Mouse (Mus musculus) MEL (cell line): ENCODE measurements around the gene Eif4b. TPM values are rescaled to one million over a fixed set of nuclear protein-coding genes. Genes with fewer than 3 reads are reported as not detected.
A peak's percentile ranks its signal among the peaks of the same experiment; 100 is the strongest.
"Not testable (repeated sequence)": the region's sequence is repeated elsewhere in the genome, so short reads cannot be mapped to it uniquely, and the experiment has no call there.

Experiments used
- DNase-seq: peaks from one replicate; pipeline ENCODE4 v3.0.0; 2011; ENCODE audit warnings: low read depth, low spot score
- H3K27ac ChIP-seq: 2 replicates; pipeline ENCODE4 v1.5.1; 2012; ENCODE audit warnings: low read depth, mild to moderate bottlenecking, control low read depth, low read length, moderate library complexity; ENCODE audit not compliant: control insufficient read depth
- H3K27me3 ChIP-seq, 2 experiments: fragments of 150-350 bp in 1 of 2; sonication (generic) in 1 of 2; 2 replicates each; pipeline ENCODE4 v1.6.1; 2012; ENCODE audit warnings: low read length in 2 of 2, mild to moderate bottlenecking in 2 of 2, improper control_type of control experiment in 1 of 2, moderate library complexity in 1 of 2; ENCODE audit not compliant: insufficient read depth in 2 of 2, control insufficient read depth in 1 of 2
- H3K36me3 ChIP-seq, 2 experiments: 2 replicates each; pipeline ENCODE4 v1.6.1; 2012 to 2014; ENCODE audit warnings: low read length in 2 of 2, improper control_type of control experiment in 1 of 2, inconsistent platforms in 1 of 2, mild to moderate bottlenecking in 1 of 2; ENCODE audit not compliant: insufficient read depth in 2 of 2, control insufficient read depth in 1 of 2
- H3K4me1 ChIP-seq, 2 experiments: fragments of 150-350 bp in 1 of 2; sonication (generic) in 1 of 2; 2 replicates each; pipeline ENCODE4 v1.6.1; 2012; ENCODE audit warnings: low read length in 2 of 2, improper control_type of control experiment in 1 of 2, mild to moderate bottlenecking in 1 of 2; ENCODE audit not compliant: insufficient read depth in 2 of 2, control insufficient read depth in 1 of 2
- H3K4me3 ChIP-seq, 2 experiments: fragments of 150-350 bp in 1 of 2; sonication (generic) in 1 of 2; 2 replicates each; pipeline ENCODE4 v1.5.1; 2012; ENCODE audit warnings: low read depth in 2 of 2, low read length in 2 of 2, mild to moderate bottlenecking in 2 of 2, moderate library complexity in 2 of 2, control low read depth in 1 of 2, improper control_type of control experiment in 1 of 2; ENCODE audit not compliant: control insufficient read depth in 1 of 2, insufficient read depth in 1 of 2
- H3K79me2 ChIP-seq: 2 replicates; pipeline ENCODE4 v1.6.1; 2012; ENCODE audit warnings: mild to moderate bottlenecking, low read length, moderate library complexity; ENCODE audit not compliant: control insufficient read depth, poor library complexity, insufficient read depth
- H3K9ac ChIP-seq: 2 replicates; pipeline ENCODE4 v1.6.1; 2012; ENCODE audit warnings: low read depth, mild to moderate bottlenecking, control low read depth, low read length, moderate library complexity; ENCODE audit not compliant: control insufficient read depth, poor library complexity, severe bottlenecking
- H3K9me3 ChIP-seq: fragments of 150-350 bp; sonication (generic); replicated peaks from 2 replicates; pipeline ENCODE4 v1.6.1; 2012; ENCODE audit warnings: mild to moderate bottlenecking, low read length, improper control_type of control experiment, moderate library complexity; ENCODE audit not compliant: insufficient read depth
- CHD1 ChIP-seq: IDR thresholded peaks from 2 replicates; pipeline ENCODE4 v1.6.1; 2012; ENCODE audit warnings: low read depth, mild to moderate bottlenecking, inconsistent platforms, low read length, improper control_type of control experiment
- CHD2 ChIP-seq: IDR thresholded peaks from 2 replicates; pipeline ENCODE4 v1.6.1; 2011; ENCODE audit warnings: low read length, improper control_type of control experiment
- CTCF ChIP-seq, 3 experiments: IDR thresholded peaks in 2 of 3; conservative IDR thresholded peaks in 1 of 3; 2 replicates each; pipeline ENCODE4 v1.5.1; 2011 to 2012; ENCODE audit warnings: low read length in 3 of 3, low read depth in 2 of 3, mild to moderate bottlenecking in 2 of 3, improper control_type of control experiment in 1 of 3, inconsistent platforms in 1 of 3, mixed read lengths in 1 of 3, moderate library complexity in 1 of 3; ENCODE audit not compliant: control insufficient read depth in 1 of 3, insufficient read depth in 1 of 3, poor library complexity in 1 of 3, severe bottlenecking in 1 of 3
- ELF1 ChIP-seq: IDR thresholded peaks from 2 replicates; pipeline ENCODE4 v1.6.1; 2014; ENCODE audit warnings: low read depth, mild to moderate bottlenecking, inconsistent platforms, low read length, improper control_type of control experiment, moderate library complexity
- EP300 ChIP-seq, 2 experiments: IDR thresholded peaks; 2 replicates each; pipeline ENCODE4 v1.6.1; 2011; ENCODE audit warnings: improper control_type of control experiment in 2 of 2, low read length in 2 of 2, low read depth in 1 of 2, mild to moderate bottlenecking in 1 of 2
- ETS1 ChIP-seq: IDR thresholded peaks from 2 replicates; pipeline ENCODE4 v1.6.1; 2012; ENCODE audit warnings: low read depth, mild to moderate bottlenecking, inconsistent platforms, low read length, improper control_type of control experiment, moderate library complexity
- MAFK ChIP-seq: IDR thresholded peaks from 2 replicates; pipeline ENCODE4 v1.6.1; 2011; ENCODE audit warnings: low read depth, mild to moderate bottlenecking, low read length, improper control_type of control experiment, borderline replicate concordance
- MAX ChIP-seq: IDR thresholded peaks from 2 replicates; pipeline ENCODE4 v1.6.1; 2011; ENCODE audit warnings: low read length, improper control_type of control experiment
- MAZ ChIP-seq: IDR thresholded peaks from 2 replicates; pipeline ENCODE4 v1.6.1; 2012; ENCODE audit warnings: low read depth, mild to moderate bottlenecking, inconsistent platforms, low read length, improper control_type of control experiment
- MXI1 ChIP-seq: IDR thresholded peaks from 2 replicates; pipeline ENCODE4 v1.6.1; 2011; ENCODE audit warnings: mild to moderate bottlenecking, low read depth, low read length, improper control_type of control experiment
- MYB ChIP-seq: IDR thresholded peaks from 2 replicates; pipeline ENCODE4 v1.6.1; 2011; ENCODE audit warnings: mild to moderate bottlenecking, low read depth, low read length, improper control_type of control experiment
- NELFE ChIP-seq: IDR thresholded peaks from 2 replicates; pipeline ENCODE4 v1.6.1; 2011; ENCODE audit warnings: low read depth, low read length, improper control_type of control experiment
- NRF1 ChIP-seq: IDR thresholded peaks from 2 replicates; pipeline ENCODE4 v1.6.1; 2014; ENCODE audit warnings: low read depth, mild to moderate bottlenecking, inconsistent platforms, low read length, improper control_type of control experiment, moderate library complexity; ENCODE audit not compliant: poor library complexity, insufficient read depth, severe bottlenecking
- POLR2A ChIP-seq, 2 experiments: IDR thresholded peaks; 2 replicates each; pipeline ENCODE4 v1.6.1; 2011 to 2012; ENCODE audit warnings: low read length in 2 of 2, mild to moderate bottlenecking in 2 of 2, control low read depth in 1 of 2, improper control_type of control experiment in 1 of 2, low read depth in 1 of 2, moderate library complexity in 1 of 2; ENCODE audit not compliant: control insufficient read depth in 1 of 2, insufficient read depth in 1 of 2, poor library complexity in 1 of 2
- POLR2AphosphoS2 ChIP-seq: IDR thresholded peaks from 2 replicates; pipeline ENCODE4 v1.6.1; 2011; ENCODE audit warnings: low read length, improper control_type of control experiment
- RAD21 ChIP-seq: IDR thresholded peaks from 2 replicates; pipeline ENCODE4 v1.6.1; 2011; ENCODE audit warnings: mild to moderate bottlenecking, low read depth, low read length, improper control_type of control experiment
- SMC3 ChIP-seq: IDR thresholded peaks from 2 replicates; pipeline ENCODE4 v1.6.1; 2011; ENCODE audit warnings: low read depth, low read length, improper control_type of control experiment
- TAL1 ChIP-seq: IDR thresholded peaks from 2 replicates; pipeline ENCODE4 v1.6.1; 2012; ENCODE audit warnings: mild to moderate bottlenecking, inconsistent platforms, low read length, moderate library complexity, mixed read lengths
- TBP ChIP-seq: IDR thresholded peaks from 2 replicates; pipeline ENCODE4 v1.8.0; 2011; ENCODE audit warnings: low read depth, low read length, improper control_type of control experiment
- TCF12 ChIP-seq: IDR thresholded peaks from 2 replicates; pipeline ENCODE4 v1.6.1; 2014; ENCODE audit warnings: low read depth, mild to moderate bottlenecking, inconsistent platforms, low read length, improper control_type of control experiment, moderate library complexity
- UBTF ChIP-seq: IDR thresholded peaks from 2 replicates; pipeline ENCODE4 v1.6.1; 2012; ENCODE audit warnings: low read depth, mild to moderate bottlenecking, inconsistent platforms, low read length, improper control_type of control experiment, moderate library complexity, borderline replicate concordance; ENCODE audit not compliant: insufficient read depth
- USF1 ChIP-seq: IDR thresholded peaks from 2 replicates; pipeline ENCODE4 v1.6.1; 2014; ENCODE audit warnings: low read depth, mild to moderate bottlenecking, inconsistent platforms, low read length, improper control_type of control experiment, moderate library complexity
- ZKSCAN1 ChIP-seq: IDR thresholded peaks from 2 replicates; pipeline ENCODE4 v1.6.1; 2012; ENCODE audit warnings: low read depth, mild to moderate bottlenecking, inconsistent platforms, low read length, improper control_type of control experiment, moderate library complexity
- ZMIZ1 ChIP-seq: IDR thresholded peaks from 2 replicates; pipeline ENCODE4 v1.6.1; 2012; ENCODE audit warnings: low read depth, mild to moderate bottlenecking, inconsistent platforms, low read length, improper control_type of control experiment, moderate library complexity
- ZNF384 ChIP-seq: IDR thresholded peaks from 2 replicates; pipeline ENCODE4 v1.6.1; 2012; ENCODE audit warnings: low read depth, mild to moderate bottlenecking, inconsistent platforms, low read length, improper control_type of control experiment
- polyA plus RNA-seq, 2 experiments: library from polyadenylated mRNA; stranded (reverse) in 1 of 2; unstranded in 1 of 2; fragments of >175 nt in 1 of 2; fragments of >200 nt in 1 of 2; gene quantifications; 2 replicates each; pipeline versions ENCODE4 v1.2.1 to v1.2.4; 2012; ENCODE audit warnings: low replicate concordance in 2 of 2, low read depth in 1 of 2; ENCODE audit not compliant: insufficient read length in 2 of 2, insufficient read depth in 1 of 2, missing spikeins in 1 of 2
- total RNA-seq: library from RNA; depleted of rRNA; stranded (reverse); fragments of 300-350 nt; gene quantifications from 2 replicates; pipeline ENCODE4 v1.2.3, GENCODE M21; 2012

Gene Eif4b
- total and polyA plus RNA-seq, 3 experiments = 464 to 790 (median 561) TPM

DNA sequence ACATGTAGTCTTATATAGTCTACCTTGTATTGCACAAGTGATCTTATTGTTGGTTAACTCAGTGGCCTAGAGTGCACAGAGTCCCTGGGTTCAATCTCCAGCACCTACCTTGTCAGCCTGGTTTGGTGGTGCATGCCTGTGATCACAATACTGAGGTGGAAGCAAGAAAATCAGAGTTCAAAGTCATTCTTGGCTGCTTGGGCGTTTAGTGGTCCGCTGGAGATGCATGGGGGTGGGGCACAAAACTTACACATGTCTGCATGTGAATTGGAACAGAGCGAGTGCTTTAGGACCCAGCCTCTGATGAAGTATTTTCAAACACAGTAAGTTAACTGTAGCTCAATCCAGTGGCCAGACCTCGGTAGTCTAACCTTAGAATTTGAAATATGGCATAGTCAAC lies 5.6 kb downstream of the Eif4b start:
- peak overlapping the region; percentile 22; the same call in 1 of the 2 replicates for H3K9ac ChIP-seq
- H3K27ac ChIP-seq = 0 out of 2 replicates have a peak overlapping the region, but pooled peaks have one; percentile 17
- H3K4me1 ChIP-seq = peaks cover 7 to 17% of the 10 kb centered on the region in 2 experiments
- no peak overlapping the region for H3K4me3 ChIP-seq
- H3K27me3 ChIP-seq = no peaks in the 10 kb centered on the region
- H3K79me2 ChIP-seq = peaks cover 81% of the 10 kb centered on the region
- H3K36me3 ChIP-seq = peaks cover 63 to 69% of the 10 kb centered on the region in 2 experiments
- TF ChIP-seq RAD21 = no peak
- 0 out of 2 replicates have a peak, but pooled peaks have one; percentile 12 for TF ChIP-seq ZMIZ1
- no peaks in the 10 kb centered on the region for H3K9me3 ChIP-seq
- DNase-seq = no peak

- not testable (repeated sequence) for DNase-seq, H3K4me3 ChIP-seq, H3K27me3 ChIP-seq, H3K9ac ChIP-seq, H3K27ac ChIP-seq, H3K9me3 ChIP-seq
- H3K4me1 ChIP-seq = peaks cover 7 to 17% of the 10 kb centered on the region in 2 experiments
- peak; percentile 39 for TF ChIP-seq ZNF384
- TF ChIP-seq TBP = 0 out of 2 replicates have a peak, but pooled peaks have one; percentile 45
- TF ChIP-seq CTCF (IDR thresholded peaks at IDR 0.05 in 2 of 3, conservative IDR thresholded peaks at IDR 0.05 in 1 of 3; ENCODE audit: control insufficient read depth in 1 of 3, insufficient read depth in 1 of 3, low read depth in 2 of 3, low read length in 3 of 3, poor library complexity in 1 of 3, severe bottlenecking in 1 of 3) = peak in 1 of 3 experiments; percentile 17; a peak in 1 of 6 replicates
- peaks cover 69 to 70% of the 10 kb centered on the region in 2 experiments for H3K36me3 ChIP-seq
- peaks cover 78% of the 10 kb centered on the region for H3K79me2 ChIP-seq
These were observed 6.4 kb downstream of the Eif4b start for GRCm38 (mm10) chr15:102079924-102080323.

DNA sequence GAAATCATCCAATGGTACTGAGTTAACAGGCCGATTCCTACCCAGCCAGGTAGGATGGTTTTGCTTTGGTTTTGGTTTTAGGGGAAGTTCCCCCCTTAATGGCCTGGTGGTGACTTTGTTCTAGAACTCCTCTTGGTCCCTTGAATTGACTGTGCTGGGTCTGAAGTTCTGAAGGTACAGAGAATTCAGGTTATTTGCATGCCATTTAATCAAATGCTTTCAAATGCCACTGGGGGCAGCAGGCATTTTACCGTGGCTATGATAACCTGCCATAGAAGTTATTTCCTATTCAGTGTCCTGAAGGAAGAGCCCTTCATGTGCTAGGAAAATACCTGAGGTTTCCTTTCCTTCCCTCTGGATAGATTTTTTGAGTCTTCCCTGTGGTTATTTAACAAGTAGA lies 6.9 kb downstream of the Eif4b start:
- no peak overlapping the region for H3K4me3 ChIP-seq
- TF ChIP-seq POLR2AphosphoS2 (no peak), CHD1 (no peak), ZKSCAN1 (no peak), MYB (no peak), TBP (no peak), EP300 (IDR thresholded peaks at IDR 0.05; ENCODE audit: low read depth in 1 of 2, low read length in 2 of 2) (no peak), ZMIZ1 (peak; percentile 28; the same call in 1 of the 2 replicates), ETS1 (no peak), UBTF (no peak), TAL1 (no peak), MXI1 (no peak), USF1 (no peak), CHD2 (no peak), MAZ (no peak), MAFK (no peak), ZNF384 (no peak), MAX (no peak), SMC3 (no peak), NELFE (no peak), CTCF (IDR thresholded peaks at IDR 0.05 in 2 of 3, conservative IDR thresholded peaks at IDR 0.05 in 1 of 3; ENCODE audit: control insufficient read depth in 1 of 3, insufficient read depth in 1 of 3, low read depth in 2 of 3, low read length in 3 of 3, poor library complexity in 1 of 3, severe bottlenecking in 1 of 3) (peak in 2 of 3 experiments; percentile 18 to 33; a peak in 3 of 6 replicates), TCF12 (no peak), NRF1 (no peak), POLR2A (IDR thresholded peaks at IDR 0.05; ENCODE audit: control insufficient read depth in 1 of 2, insufficient read depth in 1 of 2, low read depth in 1 of 2, low read length in 2 of 2, poor library complexity in 1 of 2) (peak in 1 of 2 experiments; percentile 32; a peak in 2 of 4 replicates), ELF1 (no peak)
- peaks cover 75% of the 10 kb centered on the region for H3K79me2 ChIP-seq
- H3K27ac ChIP-seq = no peak overlapping the region
- peak; percentile 61 for DNase-seq
- peaks cover 70% of the 10 kb centered on the region in 2 experiments for H3K36me3 ChIP-seq
- H3K27me3 ChIP-seq = no peaks in the 10 kb centered on the region
- peaks cover 7 to 17% of the 10 kb centered on the region in 2 experiments for H3K4me1 ChIP-seq
- no peaks in the 10 kb centered on the region for H3K9me3 ChIP-seq
- no peak overlapping the region for H3K9ac ChIP-seq
